Mouse (Mus musculus): ENCODE measurements around the gene Taf1c.
A peak's percentile ranks its signal among the peaks of the same experiment; 100 is the strongest.

Taf1c gene

DNA sequence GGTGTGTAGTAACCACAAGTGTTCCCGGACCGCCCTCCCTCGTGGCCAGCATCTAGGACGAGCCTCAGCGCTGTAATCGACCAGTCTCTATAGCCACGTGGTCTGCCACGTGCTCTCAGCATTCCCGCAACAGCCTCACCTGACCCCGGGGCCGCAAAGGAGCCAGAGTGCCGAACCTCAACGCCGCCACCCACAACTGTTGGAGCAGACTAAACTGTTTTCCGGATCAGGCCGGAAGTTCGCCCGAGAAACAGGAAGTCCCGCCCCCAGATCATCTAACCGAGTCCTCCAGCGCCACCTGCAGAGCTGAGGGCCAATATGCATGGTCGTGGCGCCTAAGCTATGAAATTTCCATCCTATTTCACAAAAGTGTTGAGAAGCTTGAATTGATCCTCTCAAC is at the start of gene Taf1c:
TSS of gene Taf1c (minus strand) at position 227 of the 400 bp plus-strand sequence.
- peak; percentile 94 for DNase-seq (ENCODE audit: low read depth, low spot score)

- no peak for DNase-seq (ENCODE audit: low read depth, low spot score)
These were observed 46.3 kb upstream of the Taf1c start for GRCm38 (mm10) chr8:119651324-119651723.

- no peak for DNase-seq (ENCODE audit: low read depth, low spot score)
These were observed 41.8 kb upstream of the Taf1c start for GRCm38 (mm10) chr8:119646846-119647245.

DNA sequence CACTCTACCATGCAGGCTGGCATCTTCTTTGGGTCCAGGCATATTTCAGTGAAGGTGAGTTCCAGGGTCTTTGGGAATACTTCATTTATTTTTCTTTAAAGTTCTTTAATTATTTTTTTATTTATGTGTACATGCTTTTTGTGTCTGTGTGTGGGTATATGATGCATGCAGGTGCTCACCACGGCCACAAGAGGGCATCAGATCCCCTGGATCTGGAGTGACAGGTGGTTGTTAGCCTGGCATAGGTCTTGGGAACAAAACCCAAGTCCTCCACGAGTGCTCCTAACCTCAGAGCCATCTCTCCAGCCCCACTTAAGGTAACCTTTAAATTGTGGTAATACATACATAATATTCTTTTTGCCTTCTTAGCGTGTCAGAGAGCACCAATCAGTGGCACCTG is 41.2 kb upstream of the Taf1c start:
- no peak for DNase-seq (ENCODE audit: low read depth, low spot score)

- DNase-seq (ENCODE audit: low read depth, low spot score), result no peak
These were observed 40.1 kb upstream of the Taf1c start for GRCm38 (mm10) chr8:119644981-119645597.

- DNase-seq (ENCODE audit: low read depth, low spot score), result no peak
These were observed 39.5 kb upstream of the Taf1c start for GRCm38 (mm10) chr8:119644429-119644960.

- no peak for DNase-seq (ENCODE audit: low read depth, low spot score)
These were observed 37.9 kb upstream of the Taf1c start for GRCm38 (mm10) chr8:119642960-119643359.

DNA sequence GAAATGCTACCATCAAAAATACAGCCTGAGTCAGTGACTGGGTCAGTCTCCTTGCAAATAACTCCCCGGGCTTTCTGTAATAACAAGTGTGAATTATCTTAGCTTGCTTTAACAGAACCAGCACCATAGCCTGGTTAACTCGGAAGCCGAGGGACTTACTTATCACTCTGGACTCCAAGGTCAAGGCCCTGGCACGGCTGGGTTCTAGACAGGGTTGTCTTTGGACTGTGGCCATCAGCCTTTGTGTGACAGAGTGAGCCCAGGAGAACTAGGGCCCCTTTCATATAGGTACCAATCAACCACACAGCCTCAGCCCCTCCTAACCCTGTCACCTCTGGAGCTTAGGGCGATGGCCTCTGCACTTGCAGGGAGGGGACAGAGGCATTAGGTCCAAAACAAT is 36.0 kb upstream of the Taf1c start:
- no peak for DNase-seq (ENCODE audit: low read depth, low spot score)

- DNase-seq (ENCODE audit: low read depth, low spot score), result no peak
These were observed 34.8 kb upstream of the Taf1c start for GRCm38 (mm10) chr8:119639798-119640197.

DNA sequence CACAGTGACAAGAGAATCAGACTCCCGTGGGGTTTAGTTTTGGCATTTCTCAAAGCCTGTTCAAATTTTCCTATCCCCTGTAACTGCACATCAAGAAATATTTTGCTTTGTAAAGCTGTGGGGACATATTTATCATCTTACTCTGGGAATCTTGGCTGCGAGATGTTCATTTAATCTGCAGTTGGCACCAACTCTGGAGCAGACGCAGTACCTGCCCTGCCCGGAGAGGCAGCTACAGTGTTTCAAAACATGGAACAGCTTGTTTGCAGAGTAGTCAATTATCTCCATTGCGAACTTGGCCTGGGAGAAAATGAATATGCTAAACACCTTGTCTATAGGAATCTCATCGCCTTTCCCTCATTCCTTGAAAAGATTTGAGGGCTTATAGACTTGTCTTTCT is 33.2 kb upstream of the Taf1c start:
- no peak for DNase-seq (ENCODE audit: low read depth, low spot score)

DNA sequence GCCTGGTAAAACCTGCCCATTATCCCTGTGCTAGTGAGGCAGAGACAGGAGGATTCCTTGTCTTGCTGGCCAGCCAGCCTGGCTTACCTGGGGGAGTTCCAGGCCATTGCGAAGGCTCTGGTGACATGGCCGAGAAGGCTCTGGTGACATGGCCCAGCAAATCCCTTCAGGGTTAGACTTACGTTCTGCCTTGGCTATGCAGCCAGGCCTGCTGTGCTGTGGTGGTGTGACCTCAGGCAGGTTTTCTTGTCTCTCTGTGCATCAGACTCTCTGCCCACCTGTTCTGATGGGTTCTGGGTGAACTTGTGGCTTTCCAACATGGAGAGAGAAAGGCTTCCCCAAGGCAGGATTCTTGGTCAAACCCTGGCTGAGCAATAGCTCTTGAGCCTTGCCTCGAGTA is 32.4 kb upstream of the Taf1c start:
- no peak for DNase-seq (ENCODE audit: low read depth, low spot score)

DNA sequence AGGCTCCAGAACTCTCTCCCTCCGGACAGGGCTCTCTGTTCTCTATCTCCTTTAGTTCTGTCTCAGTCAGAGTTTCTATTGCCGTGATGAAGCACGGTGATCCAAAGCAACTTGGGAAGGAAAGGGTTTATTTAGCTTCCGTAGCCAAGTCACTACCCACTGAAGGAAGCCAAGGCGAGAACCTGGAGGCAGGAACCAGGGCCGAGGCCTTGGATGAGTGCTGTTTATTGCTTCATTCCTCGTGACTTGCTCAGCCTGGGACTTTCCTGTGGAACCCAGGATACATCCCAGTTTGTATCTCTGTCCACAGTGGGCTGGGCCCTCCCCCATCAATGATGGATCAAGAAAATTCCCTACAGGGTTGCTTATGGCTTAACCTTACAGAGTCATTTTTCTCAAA is 31.7 kb upstream of the Taf1c start:
- no peak for DNase-seq (ENCODE audit: low read depth, low spot score)

DNA sequence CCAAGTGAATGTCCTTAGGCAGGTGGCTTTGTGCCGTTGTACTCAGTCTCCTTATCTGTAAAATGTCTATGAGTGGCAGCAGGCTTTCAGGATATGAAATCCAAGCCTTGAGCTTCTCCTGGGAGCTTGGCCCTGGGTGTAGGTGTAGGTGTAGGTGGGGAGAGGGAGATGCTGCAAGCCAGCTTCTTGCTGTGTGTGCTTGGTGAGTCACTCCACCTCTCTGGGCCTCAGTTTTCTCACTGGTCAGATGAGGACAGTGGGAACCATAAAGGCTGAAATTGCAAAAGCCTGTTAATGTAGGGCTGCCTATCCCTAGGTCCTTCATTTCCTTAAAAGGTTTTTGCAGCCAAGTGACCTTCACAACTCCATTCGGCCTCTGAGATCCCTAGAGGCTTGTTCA is 30.9 kb upstream of the Taf1c start:
- DNase-seq (ENCODE audit: low read depth, low spot score), result no peak

- no peak for DNase-seq (ENCODE audit: low read depth, low spot score)
These were observed 30.4 kb upstream of the Taf1c start, which contains the start of gene Kcng4 for GRCm38 (mm10) chr8:119635378-119635777. Gene Kcng4, minus strand, starts transcription at chr8:119635680.

- DNase-seq (ENCODE audit: low read depth, low spot score), result no peak
These were observed 29.8 kb upstream of the Taf1c start for GRCm38 (mm10) chr8:119634616-119635336.

GRCm38 (mm10) chr8:119632909-119633308 is 27.9 kb upstream of the Taf1c start:
- no peak for DNase-seq (ENCODE audit: low read depth, low spot score)

DNA sequence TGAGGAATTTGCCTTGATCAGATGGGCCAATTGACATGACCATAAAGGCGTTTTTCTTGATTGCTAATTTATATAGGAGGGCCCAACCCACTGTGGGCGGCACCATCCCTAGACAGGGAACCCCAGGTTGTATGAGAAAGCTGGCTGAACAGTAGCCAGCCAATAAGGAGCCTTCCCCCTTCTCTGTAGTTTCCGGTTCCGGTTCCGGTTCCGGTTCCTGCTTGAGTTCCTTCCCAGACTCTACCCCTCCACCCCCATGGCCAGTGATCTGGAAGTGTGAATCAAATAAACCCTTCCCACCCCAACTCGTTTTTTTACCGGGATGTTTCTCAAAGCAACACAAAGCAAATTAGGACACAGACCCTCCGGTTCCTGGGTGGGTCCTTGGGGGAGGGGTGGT is 27.2 kb upstream of the Taf1c start:
- no peak for DNase-seq (ENCODE audit: low read depth, low spot score)

GRCm38 (mm10) chr8:119630841-119631240 is 25.8 kb upstream of the Taf1c start:
- DNase-seq (ENCODE audit: low read depth, low spot score), result peak; percentile 69

DNA sequence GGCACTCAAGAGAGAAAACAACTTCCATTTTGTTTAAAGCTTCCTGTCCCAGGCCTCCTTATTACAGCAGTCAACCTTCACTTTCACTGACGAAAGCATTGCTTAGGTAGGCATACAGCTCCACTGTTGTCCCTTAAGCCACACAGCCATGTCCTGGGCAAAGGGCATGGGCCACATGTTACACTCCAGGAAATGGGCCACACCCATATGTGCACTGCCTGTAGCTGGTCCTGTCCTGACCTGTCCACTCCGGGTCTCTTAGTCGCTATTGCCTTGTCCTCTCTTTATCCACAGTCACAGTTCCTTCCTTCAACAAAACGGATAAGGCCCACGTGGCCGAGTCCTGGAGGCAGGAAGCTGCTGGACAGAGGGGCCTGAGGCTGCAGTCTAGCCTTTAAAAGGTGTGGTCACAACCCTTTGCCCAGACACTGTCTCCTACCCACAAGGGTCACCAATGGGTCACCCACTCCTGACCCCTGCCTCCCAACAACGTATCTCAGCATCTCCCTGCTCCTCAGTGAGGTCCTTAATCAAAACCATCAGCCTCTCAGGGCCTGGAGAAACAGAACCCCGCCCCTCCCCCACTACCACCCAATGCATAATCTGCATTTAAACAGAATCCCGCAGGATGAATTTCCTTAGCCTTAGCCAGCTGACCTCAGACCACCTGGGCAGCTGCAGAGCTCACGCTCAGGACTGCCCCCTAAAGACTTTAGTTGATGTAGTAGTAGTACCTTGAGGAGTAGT is 22.8 kb upstream of the Taf1c start:
- DNase-seq (ENCODE audit: low read depth, low spot score), result no peak

DNA sequence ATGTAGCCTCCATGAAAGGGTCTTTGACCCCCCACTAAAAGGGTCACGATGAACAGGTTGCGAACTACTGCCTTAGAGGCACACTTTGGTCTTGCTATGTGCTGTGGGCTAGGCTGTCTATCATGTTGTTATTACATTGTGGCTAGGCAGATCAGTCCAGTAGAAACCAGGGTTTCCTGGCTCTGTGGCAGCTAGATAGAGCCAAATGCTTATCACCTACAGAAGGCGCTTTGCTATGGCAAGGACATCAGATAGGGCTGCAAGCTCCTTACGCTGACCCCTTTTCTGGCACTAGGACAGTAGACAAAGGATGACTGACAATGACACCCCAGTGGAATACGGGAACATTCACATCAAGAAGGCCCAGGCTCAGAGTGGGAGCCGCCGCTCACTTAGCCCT is 22.2 kb upstream of the Taf1c start:
- no peak for DNase-seq (ENCODE audit: low read depth, low spot score)

GRCm38 (mm10) chr8:119625788-119626187 is 20.8 kb upstream of the Taf1c start:
- no peak for DNase-seq (ENCODE audit: low read depth, low spot score)

DNA sequence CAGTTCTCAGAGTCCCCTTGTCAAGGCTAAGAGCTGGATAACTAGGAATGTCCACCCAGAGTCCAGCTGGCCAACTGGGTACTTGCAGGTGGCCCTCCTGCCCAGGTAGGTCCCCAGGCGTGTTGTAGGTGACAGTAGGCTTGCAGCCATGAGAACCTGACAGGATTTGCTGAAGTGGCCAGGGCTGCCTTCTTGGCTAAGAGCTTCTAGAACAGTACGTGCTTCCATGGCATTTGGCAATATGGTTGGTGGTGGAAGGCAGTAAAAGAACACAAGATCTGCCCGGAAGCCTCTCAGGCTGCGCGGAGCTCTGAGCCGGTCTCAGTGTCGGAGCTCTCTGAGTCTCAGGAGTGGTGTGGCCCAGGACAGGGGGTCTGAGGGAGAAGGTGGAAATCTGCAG is 19.9 kb upstream of the Taf1c start:
- no peak for DNase-seq (ENCODE audit: low read depth, low spot score)
